Mouse (Mus musculus) thymus, adult 18-20 months (tissue): ENCODE measurements around the gene Sash1.

Source experiments
- DNase-seq, 2 experiments: peaks; one replicate each; pipeline ENCODE4 v3.0.0; 2022; ENCODE audit warnings: mixed read lengths in 2 of 2

The Sash1 gene

DNA sequence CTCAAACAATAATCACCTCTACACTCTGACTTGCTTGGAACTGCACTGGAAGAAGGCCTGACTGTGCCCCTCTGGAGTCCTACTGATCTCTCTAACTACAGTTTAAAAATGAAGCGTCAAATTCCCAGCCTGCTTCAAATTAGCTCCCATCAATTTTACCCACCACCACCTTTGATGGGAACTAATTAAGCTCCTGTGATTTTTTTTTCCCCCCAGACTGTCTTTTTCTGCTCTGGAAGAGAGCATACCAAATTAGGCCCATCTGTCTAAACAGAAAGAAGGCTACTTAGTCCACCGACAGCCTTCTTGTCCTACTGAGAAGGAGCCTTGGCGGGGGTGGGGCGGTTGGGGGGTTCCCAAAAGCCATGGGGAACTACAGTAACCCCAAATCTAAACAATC lies 37.9 kb downstream of the Sash1 start:
- no peak for DNase-seq

DNA sequence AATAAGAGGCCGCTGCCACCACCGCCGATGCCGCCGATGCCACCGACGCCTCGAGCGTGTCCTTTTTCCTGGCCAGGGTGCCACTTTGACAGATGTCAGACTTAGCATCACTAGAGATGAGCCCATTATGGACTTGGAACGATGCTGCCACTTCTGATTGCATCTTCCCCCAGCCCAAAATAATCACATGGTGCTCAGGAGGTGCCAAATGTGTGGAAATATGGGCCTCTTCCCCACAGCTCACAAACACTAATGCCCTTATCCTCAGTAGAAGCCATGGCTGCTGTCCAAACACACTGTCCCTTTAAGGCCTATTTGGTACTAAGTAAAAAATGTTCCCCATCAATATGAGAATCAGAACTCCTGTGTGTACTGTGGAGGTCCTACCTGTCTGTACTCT lies 39.6 kb downstream of the Sash1 start:
- no peak for DNase-seq

GRCm38 (mm10) chr10:8845230-8845770 lies 40.6 kb downstream of the Sash1 start:
- no peak for DNase-seq

GRCm38 (mm10) chr10:8839956-8840355 lies 45.9 kb downstream of the Sash1 start:
- DNase-seq, result no peak

GRCm38 (mm10) chr10:8833816-8834464 lies 51.9 kb downstream of the Sash1 start:
- no peak for DNase-seq

DNA sequence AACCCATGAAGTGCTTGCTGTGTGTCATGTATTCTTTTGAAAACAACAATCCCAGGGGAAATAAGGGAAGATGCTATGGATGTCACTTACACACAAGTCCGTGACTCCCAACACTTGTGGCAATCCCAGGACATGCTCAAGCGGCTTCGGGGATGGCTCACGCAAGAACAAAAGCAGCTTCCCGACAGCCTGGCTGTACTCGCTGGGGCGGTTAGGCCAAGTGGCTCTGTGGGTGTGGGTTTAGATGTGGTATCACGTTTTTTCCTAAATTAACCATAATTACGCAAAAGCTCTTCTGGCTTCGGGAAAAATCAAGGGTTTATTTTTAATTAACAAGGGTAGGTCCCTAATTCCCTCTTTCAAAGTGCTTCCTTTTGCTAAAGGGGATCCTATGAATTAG lies 59.6 kb downstream of the Sash1 start:
- DNase-seq, result no peak

DNA sequence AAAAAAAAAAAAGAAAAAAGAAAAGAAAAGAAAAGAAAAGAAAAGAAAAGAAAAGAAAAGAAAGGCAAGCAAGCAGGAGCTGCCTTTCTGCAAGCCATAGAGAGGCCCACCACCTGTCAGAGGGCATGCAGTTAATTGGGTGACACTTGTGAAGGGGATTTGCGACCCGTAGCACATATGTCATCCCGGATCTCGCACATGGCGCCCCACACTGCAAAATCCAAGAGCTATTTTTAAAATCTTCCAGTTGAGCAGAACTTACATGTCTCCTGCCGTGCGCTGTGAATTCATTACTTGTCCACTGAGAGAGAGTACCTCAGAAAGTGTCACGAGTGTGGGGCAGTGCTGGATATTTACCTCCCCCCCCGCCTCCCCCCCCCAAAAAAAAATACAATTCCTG lies 60.0 kb downstream of the Sash1 start:
- no peak for DNase-seq

- DNase-seq, result no peak
These were observed 67.8 kb downstream of the Sash1 start for GRCm38 (mm10) chr10:8818066-8818465.

DNA sequence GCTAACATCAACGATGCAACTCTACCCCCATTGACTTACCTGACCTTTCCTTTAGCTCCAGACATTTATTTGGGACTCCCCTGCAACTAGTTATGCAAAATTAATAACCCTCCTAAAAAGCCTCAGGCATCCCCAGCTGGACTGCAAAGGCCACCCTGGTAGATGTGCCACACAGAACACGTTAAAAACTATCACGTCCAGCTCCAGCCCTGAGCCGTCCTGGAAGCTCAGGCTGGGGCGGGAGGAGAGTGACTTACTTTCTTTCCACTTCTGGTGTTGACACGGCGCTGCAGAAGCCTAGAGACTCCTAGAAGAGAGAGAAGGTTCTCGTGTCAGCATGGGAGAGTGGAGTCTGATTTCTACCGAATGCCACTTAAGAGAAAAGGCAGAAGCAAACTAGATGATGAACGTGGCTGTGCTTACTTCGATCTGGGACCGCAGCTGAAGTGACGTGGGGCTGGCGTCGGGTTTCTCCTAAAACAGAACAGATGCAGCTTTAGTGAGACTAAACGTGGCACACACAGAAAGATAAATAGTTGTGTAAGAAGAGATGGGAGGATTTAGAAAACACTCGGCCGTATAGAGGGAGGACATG lies 71.8 kb downstream of the Sash1 start:
- DNase-seq, result no peak

- DNase-seq, result no peak
These were observed 72.6 kb downstream of the Sash1 start for GRCm38 (mm10) chr10:8813259-8813658.

- no peak for DNase-seq
These were observed 73.1 kb downstream of the Sash1 start for GRCm38 (mm10) chr10:8812807-8813206.

DNA sequence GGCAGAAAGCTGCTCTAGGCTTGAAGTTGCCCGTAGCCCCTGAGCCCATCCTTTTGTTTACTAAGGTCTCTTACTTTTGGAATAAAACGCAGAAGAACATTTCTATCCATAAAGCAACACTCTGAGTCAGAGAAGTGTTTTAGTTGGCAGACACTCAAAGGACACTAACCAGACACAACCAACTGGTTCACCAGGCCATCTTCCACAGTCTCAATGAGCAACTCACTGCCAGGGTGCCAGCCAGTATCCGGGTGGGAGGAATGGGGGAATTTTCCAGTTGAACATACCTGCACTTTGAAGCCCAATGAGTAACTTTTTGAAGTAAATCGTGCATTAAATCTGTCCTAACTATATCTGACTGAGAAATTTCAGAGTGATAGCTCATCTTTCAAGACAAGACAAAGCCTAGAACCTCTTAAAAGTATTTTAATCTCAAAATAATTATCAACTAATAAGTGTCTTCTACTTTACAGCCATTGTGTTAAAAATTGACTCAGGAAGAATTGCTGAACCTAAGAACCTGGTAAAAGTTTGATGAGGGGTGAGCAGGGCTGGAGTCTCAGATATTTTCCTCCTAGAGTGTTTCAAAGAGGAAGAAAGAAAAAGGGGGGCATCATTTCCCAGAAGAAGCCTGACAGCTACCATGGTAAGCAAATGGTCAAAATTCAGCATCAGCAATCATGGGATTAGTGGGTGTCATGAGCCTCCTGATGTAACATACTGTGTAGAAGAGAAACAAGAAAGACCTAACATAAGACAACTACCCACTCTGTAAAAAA lies 74.4 kb downstream of the Sash1 start:
- DNase-seq, result no peak

GRCm38 (mm10) chr10:8810496-8810895 lies 75.4 kb downstream of the Sash1 start:
- no peak for DNase-seq

GRCm38 (mm10) chr10:8808383-8808782 lies 77.5 kb downstream of the Sash1 start:
- DNase-seq, result no peak

GRCm38 (mm10) chr10:8807581-8807980 lies 78.3 kb downstream of the Sash1 start:
- DNase-seq, result no peak

- DNase-seq, result no peak
These were observed 80.5 kb downstream of the Sash1 start for GRCm38 (mm10) chr10:8805402-8805801.

DNA sequence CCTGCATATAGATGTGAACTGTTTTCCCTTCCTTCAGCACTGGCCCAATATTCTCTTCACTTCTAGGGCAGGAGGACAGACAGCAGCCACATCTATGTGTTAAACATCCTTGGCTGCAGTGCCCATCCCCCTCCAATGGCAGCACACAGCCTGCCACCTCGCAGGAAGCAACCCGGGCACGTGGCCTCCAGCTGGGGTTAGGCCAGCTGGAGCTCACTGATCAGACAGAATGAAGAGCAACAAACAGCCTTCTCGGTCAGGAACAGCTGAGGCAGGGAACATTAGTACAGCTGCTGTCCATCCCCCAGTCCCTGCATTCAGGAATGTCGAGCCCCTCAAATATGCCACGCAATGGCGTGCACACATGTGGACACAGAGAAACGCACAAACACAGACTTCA lies 81.6 kb downstream of the Sash1 start:
- DNase-seq, result peak; percentile 51 to 62

DNA sequence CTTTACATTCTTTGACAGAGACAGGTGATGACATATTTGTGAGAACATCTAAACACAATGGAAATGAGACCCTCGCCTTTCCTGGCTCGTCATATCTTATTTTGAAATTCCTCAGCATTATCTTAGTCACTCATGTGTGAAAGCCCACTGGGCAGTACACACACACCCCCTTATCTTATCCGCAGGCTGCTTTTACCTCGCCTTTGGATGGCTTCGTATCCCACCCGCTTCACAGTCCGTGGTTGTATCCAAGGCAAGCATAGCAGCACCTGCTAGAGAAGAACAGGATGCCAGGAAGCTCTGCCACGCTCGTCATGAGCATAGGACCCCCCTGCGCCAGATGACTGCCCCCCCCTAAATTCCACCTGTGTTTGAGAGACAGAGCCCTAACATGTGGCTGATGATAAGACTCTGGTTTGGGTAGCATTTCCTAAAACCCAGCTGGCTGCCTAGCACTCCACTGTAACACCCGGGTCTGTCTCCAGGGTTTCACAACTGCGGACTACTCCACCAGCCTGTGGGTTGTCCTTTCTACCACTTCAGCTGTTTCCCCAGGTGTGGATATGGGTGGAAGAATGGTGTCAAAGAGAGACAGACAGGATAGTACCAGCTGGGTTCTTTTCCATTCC lies 84.0 kb downstream of the Sash1 start:
- DNase-seq, result no peak

DNA sequence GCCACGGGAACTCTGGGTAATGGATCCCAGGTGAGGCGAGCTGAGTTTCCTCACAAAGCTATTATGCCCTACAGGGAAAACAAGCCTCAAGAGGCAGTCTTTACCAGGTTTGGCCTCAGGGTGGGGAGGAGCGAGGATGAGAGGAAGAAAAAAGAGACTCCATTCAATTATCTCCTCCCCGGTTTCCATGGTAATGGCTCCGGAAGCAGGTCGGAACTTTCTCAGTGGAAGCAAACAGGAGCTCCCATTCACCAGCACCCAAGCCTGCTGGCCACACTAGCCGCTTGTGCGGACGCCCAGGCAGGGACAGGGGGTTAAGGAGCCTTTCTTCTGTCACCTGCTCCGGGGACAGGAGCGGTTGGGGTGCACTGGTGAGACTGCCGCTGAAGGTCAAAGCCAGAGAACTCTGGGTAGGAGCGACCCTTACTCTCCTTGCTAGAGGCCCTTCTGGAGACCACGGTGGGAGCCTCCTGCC lies 84.7 kb downstream of the Sash1 start:
- DNase-seq, result no peak

DNA sequence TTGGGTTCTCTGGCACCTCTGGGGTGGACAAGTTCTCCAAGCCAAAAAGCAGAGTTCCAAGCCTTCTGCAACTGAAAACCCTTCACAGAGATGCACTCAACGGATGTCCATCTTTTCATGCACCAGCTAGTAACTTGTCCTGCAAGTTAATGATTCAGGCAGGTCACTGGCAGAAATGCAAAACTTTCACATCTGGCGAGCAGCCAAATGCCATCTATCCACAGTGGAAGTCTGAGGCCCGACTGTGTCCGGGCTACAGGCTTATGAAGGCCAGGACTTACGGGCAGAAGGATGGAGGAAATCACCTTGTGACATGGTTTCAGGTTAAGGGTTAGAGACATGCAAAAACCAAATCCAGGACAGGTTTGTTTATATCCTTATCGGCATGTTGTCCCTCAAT lies 88.0 kb downstream of the Sash1 start:
- no peak for DNase-seq

DNA sequence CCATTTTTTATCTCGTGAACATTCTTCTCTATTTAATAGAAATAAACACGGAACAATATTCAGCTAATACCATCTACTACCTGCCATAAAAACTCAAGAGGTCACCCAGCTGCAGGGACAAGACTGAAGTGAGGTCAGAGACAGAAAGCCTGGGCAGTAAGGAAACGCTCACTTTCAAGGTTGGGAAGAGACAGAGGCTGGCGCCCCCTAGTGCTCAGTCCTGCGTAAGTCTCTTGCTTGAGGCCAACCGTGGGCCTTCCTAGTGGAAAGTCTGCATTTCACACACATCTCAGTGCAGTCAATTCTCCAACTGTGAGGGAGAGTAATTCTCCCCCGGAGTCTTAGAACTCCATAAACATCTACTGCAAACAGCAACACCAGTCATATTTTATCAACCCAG lies 90.5 kb downstream of the Sash1 start:
- DNase-seq, result peak in 1 of 2 experiments; percentile 16

GRCm38 (mm10) chr10:8792412-8792811 lies 93.5 kb downstream of the Sash1 start:
- no peak for DNase-seq

DNA sequence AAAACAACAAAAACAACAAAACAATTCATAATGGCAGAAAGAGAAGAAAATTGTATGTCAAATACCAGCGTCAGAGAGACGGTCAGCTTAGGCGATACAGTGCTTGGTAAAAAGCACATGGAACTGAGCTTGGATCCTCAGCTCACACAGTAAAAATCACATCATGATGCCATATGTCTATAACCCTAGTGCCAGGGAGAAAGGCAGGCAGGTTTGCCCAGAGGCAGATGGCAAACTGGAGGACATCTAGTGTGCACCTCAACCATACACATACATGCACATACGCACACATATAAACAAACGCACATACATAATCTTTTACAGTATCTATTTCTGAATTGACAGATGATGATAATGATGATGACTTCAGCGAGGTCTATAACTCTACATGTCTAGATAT lies 96.8 kb downstream of the Sash1 start:
- DNase-seq, result no peak
